Mouse (Mus musculus): ENCODE data around the gene Atg2a. TPM values are rescaled to one million over a fixed set of nuclear protein-coding genes. Genes with fewer than 3 reads are reported as not detected.

Atg2a gene
- polyA plus RNA-seq, 1 experiment from 2014 or later = 9.9 TPM

GRCm38 (mm10) chr19:6236053-6236441 lies 5.4 kb upstream of the Atg2a start:
- Histone ChIP-seq H3K27ac (peak overlapping the region; percentile 92), H3K36me3 (ENCODE audit: inconsistent target) (peaks cover 16% of the 10 kb centered on the region; the same call in 1 of the 2 replicates), H3K79me2 (ENCODE audit: inconsistent target) (no peaks in the 10 kb centered on the region), H3K4me3 (ENCODE audit: inconsistent target) (peak overlapping the region; percentile 57)
- WGBS (ENCODE audit: missing documents) = 0% methylated on average over 9 of the region's 9 CpGs

GRCm38 (mm10) chr19:6236842-6237241 lies 4.6 kb upstream of the Atg2a start:
- Histone ChIP-seq H3K27ac (no peak overlapping the region), H3K4me3 (ENCODE audit: inconsistent target) (no peak overlapping the region), H3K79me2 (ENCODE audit: inconsistent target) (no peaks in the 10 kb centered on the region), H3K36me3 (ENCODE audit: inconsistent target) (peaks cover 10% of the 10 kb centered on the region; the same call in 1 of the 2 replicates)
- WGBS (ENCODE audit: missing documents) = 67% methylated on average over 7 of the region's 7 CpGs

- Histone ChIP-seq H3K27ac (no peak overlapping the region), H3K36me3 (ENCODE audit: inconsistent target) (no peaks in the 10 kb centered on the region), H3K4me3 (ENCODE audit: inconsistent target) (no peak overlapping the region), H3K79me2 (ENCODE audit: inconsistent target) (peaks cover 14% of the 10 kb centered on the region; the same call in 1 of the 2 replicates)
Measured at GRCm38 (mm10) chr19:6238740-6239139, 2.7 kb upstream of the Atg2a start.

GRCm38 (mm10) chr19:6240136-6240535 lies 1.3 kb upstream of the Atg2a start:
- 81% methylated on average over 1 of the region's 1 CpGs for WGBS (ENCODE audit: missing documents)
- Histone ChIP-seq H3K36me3 (ENCODE audit: inconsistent target) (peaks cover 11% of the 10 kb centered on the region; the same call in 1 of the 2 replicates), H3K27ac (no peak overlapping the region), H3K79me2 (ENCODE audit: inconsistent target) (peaks cover 14% of the 10 kb centered on the region; the same call in 1 of the 2 replicates), H3K4me3 (ENCODE audit: inconsistent target) (no peak overlapping the region)

DNA sequence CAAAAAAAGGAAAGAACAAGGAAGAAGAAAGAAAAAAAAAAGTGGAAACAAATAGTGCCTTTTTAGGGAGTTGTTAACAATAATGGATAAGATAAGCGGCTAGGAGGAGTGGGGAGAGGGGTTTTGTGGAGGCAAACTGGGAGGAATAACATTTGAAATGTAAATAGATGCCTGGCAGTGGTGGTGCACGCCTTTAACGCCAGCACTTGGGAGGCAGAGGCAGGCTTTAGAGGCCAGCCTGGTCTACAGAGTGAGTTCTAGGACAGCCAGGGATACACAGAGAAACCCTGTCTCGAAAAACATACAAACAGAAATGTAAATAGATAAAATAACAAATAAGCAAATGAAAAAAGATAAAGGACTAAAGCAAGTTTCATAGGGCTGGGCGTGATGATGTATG lies 743 bp upstream of the Atg2a start:
- no peak overlapping the region; the same call in 1 of the 2 replicates for H3K4me3 ChIP-seq (ENCODE audit: inconsistent target)
- 47% methylated on average over 5 of the region's 5 CpGs for WGBS (ENCODE audit: missing documents)
- H3K27ac ChIP-seq = peak overlapping the region; percentile 31; the same call in 1 of the 2 replicates
- peaks cover 14% of the 10 kb centered on the region; the same call in 1 of the 2 replicates for H3K79me2 ChIP-seq (ENCODE audit: inconsistent target)
- peaks cover 15% of the 10 kb centered on the region; the same call in 1 of the 2 replicates for H3K36me3 ChIP-seq (ENCODE audit: inconsistent target)

DNA sequence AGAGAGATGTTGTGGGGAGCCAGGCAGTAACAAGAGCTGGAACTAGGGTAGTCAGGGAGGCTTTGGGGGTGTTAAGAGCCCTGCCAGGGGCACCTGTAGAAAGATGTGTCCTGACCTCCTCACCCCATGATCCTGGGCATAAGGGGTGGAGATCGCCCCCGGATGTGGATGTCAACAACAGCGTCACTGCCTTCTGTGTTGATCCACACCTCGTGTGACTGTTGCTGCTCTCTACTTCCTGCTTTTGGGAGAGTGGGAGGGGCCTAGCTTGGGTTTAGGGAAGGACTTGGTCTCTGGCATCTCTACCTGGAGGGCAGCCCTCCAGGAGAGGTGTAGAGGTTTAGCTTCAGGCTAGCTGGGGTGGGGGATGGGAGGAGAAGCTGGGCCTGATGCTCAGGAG lies 813 bp downstream of the Atg2a start:
- Histone ChIP-seq H3K4me3 (ENCODE audit: inconsistent target) (peak overlapping the region; percentile 77), H3K79me2 (ENCODE audit: inconsistent target) (peaks cover 14% of the 10 kb centered on the region; the same call in 1 of the 2 replicates), H3K36me3 (ENCODE audit: inconsistent target) (peaks cover 30% of the 10 kb centered on the region), H3K27ac (peak overlapping the region; percentile 58)
- 3% methylated on average over 4 of the region's 4 CpGs for WGBS (ENCODE audit: missing documents)

GRCm38 (mm10) chr19:6243226-6243625 lies 1.8 kb downstream of the Atg2a start:
- peaks cover 40% of the 10 kb centered on the region for H3K36me3 ChIP-seq (ENCODE audit: inconsistent target)
- H3K79me2 ChIP-seq (ENCODE audit: inconsistent target) = peaks cover 14% of the 10 kb centered on the region; the same call in 1 of the 2 replicates
- no peak overlapping the region for H3K4me3 ChIP-seq (ENCODE audit: inconsistent target)
- H3K27ac ChIP-seq = no peak overlapping the region
- 92% methylated on average over 5 of the region's 5 CpGs for WGBS (ENCODE audit: missing documents)

DNA sequence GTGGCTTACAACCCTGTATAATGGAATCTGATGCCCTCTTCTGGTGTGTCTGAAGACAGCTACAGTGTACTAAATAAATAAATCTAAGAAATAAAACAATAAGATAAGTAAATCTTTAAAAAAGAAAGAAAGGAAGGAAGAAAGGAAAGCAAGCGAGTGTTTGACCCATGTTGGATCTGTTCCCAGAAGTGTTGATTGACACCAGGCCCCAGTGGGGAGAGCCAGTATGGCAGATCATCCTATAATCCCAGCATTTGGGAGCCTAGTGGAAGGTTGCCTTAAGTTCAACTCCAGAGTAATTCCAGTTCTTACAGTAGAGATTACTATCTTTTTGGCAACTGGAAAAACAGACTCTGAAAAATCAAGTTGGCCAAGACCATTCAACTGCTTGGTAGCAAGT lies 4.3 kb downstream of the Atg2a start:
- H3K36me3 ChIP-seq (ENCODE audit: inconsistent target) = peaks cover 51% of the 10 kb centered on the region
- no peak overlapping the region for H3K27ac ChIP-seq
- WGBS (ENCODE audit: missing documents) = 73% methylated on average over 1 of the region's 1 CpGs
- H3K79me2 ChIP-seq (ENCODE audit: inconsistent target) = peaks cover 14% of the 10 kb centered on the region; the same call in 1 of the 2 replicates
- no peak overlapping the region for H3K4me3 ChIP-seq (ENCODE audit: inconsistent target)

GRCm38 (mm10) chr19:6247526-6248300 lies 6.2 kb downstream of the Atg2a start:
- H3K36me3 ChIP-seq (ENCODE audit: inconsistent target) = peaks cover 70% of the 10 kb centered on the region
- WGBS (ENCODE audit: missing documents) = 93% methylated on average over 29 of the region's 29 CpGs

DNA sequence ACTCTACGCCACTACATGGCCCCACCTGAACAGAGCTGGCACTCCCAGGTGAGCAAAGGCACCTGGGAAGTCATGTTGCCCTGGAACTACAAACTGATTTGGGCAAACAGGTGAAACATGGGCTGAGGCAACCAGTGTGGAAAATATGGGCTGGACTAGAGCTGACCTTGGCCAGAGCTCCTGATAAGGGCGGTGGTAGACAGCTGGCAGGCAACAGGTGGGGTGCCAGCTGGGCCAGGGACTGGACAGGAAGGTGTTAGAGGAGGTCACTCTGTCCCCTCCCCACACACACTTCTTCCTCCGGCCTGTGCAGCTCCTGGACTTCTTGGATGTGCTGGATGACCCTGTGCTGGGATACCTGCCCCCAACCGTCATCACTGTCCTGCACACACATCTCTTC lies 11.6 kb downstream of the Atg2a start:
- Histone ChIP-seq H3K79me2 (ENCODE audit: inconsistent target) (no peaks in the 10 kb centered on the region), H3K4me3 (ENCODE audit: inconsistent target) (no peak overlapping the region), H3K27ac (no peak overlapping the region), H3K36me3 (ENCODE audit: inconsistent target) (peaks cover 84% of the 10 kb centered on the region)
- WGBS (ENCODE audit: missing documents) = 93% methylated on average over 4 of the region's 4 CpGs

More at GRCm38 (mm10) chr19:6247526-6248300, 6.2 kb downstream of the Atg2a start:
- no peak overlapping the region for H3K27ac ChIP-seq
- no peak overlapping the region for H3K4me3 ChIP-seq (ENCODE audit: inconsistent target)
- H3K79me2 ChIP-seq (ENCODE audit: inconsistent target) = peaks cover 9% of the 10 kb centered on the region; the same call in 1 of the 2 replicates

GRCm38 (mm10) chr19:6260428-6260827 lies 19.0 kb downstream of the Atg2a start:
- H3K4me3 ChIP-seq (ENCODE audit: inconsistent target) = no peak overlapping the region
- no peak overlapping the region for H3K27ac ChIP-seq
- no peaks in the 10 kb centered on the region for H3K79me2 ChIP-seq (ENCODE audit: inconsistent target)
- H3K36me3 ChIP-seq (ENCODE audit: inconsistent target) = peaks cover 60% of the 10 kb centered on the region
- 79% methylated on average over 2 of the region's 2 CpGs for WGBS (ENCODE audit: missing documents)

- WGBS (ENCODE audit: missing documents) = 78% methylated on average over 4 of the region's 4 CpGs
- Histone ChIP-seq H3K36me3 (ENCODE audit: inconsistent target) (peaks cover 55% of the 10 kb centered on the region), H3K79me2 (ENCODE audit: inconsistent target) (no peaks in the 10 kb centered on the region), H3K4me3 (ENCODE audit: inconsistent target) (no peak overlapping the region), H3K27ac (no peak overlapping the region)
Measured at GRCm38 (mm10) chr19:6260946-6261345, 19.5 kb downstream of the Atg2a start.

DNA sequence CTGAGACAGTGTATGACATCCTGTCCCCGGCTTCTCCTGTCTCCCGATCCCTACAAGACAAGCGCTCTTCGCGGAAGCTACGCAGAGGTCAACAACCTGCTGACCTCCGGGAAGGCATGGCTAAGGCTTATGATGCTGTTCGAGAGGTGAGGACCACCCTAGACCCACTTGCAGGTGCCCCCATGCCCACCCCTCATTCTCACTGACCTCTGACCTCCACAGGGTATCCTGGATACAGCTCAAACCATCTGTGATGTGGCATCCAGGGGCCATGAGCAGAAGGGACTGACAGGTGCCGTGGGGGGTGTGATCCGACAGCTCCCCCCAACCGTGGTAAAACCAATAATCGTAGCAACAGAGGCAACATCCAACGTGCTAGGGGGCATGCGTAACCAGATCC lies 19.9 kb downstream of the Atg2a start:
- Histone ChIP-seq H3K4me3 (ENCODE audit: inconsistent target) (no peak overlapping the region), H3K27ac (no peak overlapping the region), H3K79me2 (ENCODE audit: inconsistent target) (no peaks in the 10 kb centered on the region), H3K36me3 (ENCODE audit: inconsistent target) (peaks cover 50% of the 10 kb centered on the region)
- WGBS (ENCODE audit: missing documents) = 95% methylated on average over 14 of the region's 14 CpGs

GRCm38 (mm10) chr19:6262222-6262621 lies 20.8 kb downstream of the Atg2a start:
- no peak overlapping the region for H3K27ac ChIP-seq
- no peak overlapping the region for H3K4me3 ChIP-seq (ENCODE audit: inconsistent target)
- no peaks in the 10 kb centered on the region for H3K79me2 ChIP-seq (ENCODE audit: inconsistent target)
- H3K36me3 ChIP-seq (ENCODE audit: inconsistent target) = peaks cover 42% of the 10 kb centered on the region
- WGBS (ENCODE audit: missing documents) = 64% methylated on average over 7 of the region's 7 CpGs

GRCm38 (mm10) chr19:6262839-6263433 lies 21.5 kb downstream of the Atg2a start:
- 69% methylated on average over 8 of the region's 8 CpGs for WGBS (ENCODE audit: missing documents)
- peaks cover 35% of the 10 kb centered on the region for H3K36me3 ChIP-seq (ENCODE audit: inconsistent target)
- H3K4me3 ChIP-seq (ENCODE audit: inconsistent target) = no peak overlapping the region
- no peaks in the 10 kb centered on the region for H3K79me2 ChIP-seq (ENCODE audit: inconsistent target)
- H3K27ac ChIP-seq = no peak overlapping the region

Measured in macrophage (primary cell).